Mouse (Mus musculus): ENCODE measurements around the gene Ms4a18. TPM values are rescaled to one million over a fixed set of nuclear protein-coding genes. Genes with fewer than 3 reads are reported as not detected.

Ms4a18 gene
- polyA plus RNA-seq, 1 experiment = not detected

DNA sequence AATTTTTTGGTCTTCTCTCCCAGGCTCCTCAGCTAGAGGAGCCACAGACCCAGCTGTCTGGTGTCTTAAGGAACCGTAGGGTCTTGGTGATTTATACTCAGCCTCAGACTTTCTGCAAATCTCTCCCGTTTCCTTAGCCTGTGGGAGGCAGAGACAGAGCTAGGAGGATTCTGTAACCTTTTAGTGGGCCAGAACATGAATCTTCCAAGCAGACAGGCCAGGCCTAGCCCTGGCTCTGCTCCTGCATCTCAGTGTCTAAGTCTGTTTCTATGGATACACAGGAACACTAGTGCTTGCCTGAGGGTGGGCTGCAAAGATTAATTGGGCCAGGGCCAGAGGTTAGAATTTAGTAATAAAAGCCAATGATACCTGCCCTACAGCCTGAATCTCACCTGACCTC is 44.6 kb downstream of the Ms4a18 start:
- no peaks in the 10 kb centered on the region for H3K36me3 ChIP-seq (ENCODE audit: control insufficient read depth, insufficient read depth, low read length, poor library complexity, severe bottlenecking)
- H3K9ac ChIP-seq (ENCODE audit: low read depth, poor library complexity, severe bottlenecking) = no peak overlapping the region
- H3K4me1 ChIP-seq (ENCODE audit: control insufficient read depth, insufficient read depth, low read length) = peaks cover 4% of the 10 kb centered on the region
- H3K4me3 ChIP-seq (ENCODE audit: low read depth, low read length) = no peak overlapping the region
- no peak for TF ChIP-seq POLR2A (IDR thresholded peaks at IDR 0.05; ENCODE audit: insufficient read depth, low read length)
- TF ChIP-seq EP300 (IDR thresholded peaks at IDR 0.05; ENCODE audit: insufficient read depth, low read depth, low read length) = no peak
- TF ChIP-seq CTCF (IDR thresholded peaks at IDR 0.05; ENCODE audit: low read depth, low read length) = no peak
- H3K27me3 ChIP-seq (ENCODE audit: control insufficient read depth, insufficient read depth, low read length, poor library complexity, severe bottlenecking) = no peaks in the 10 kb centered on the region
- peak overlapping the region; percentile 78 for H3K27ac ChIP-seq (ENCODE audit: insufficient read depth, low read length)
- peaks cover 5% of the 10 kb centered on the region for H3K9me3 ChIP-seq (replicated peaks; ENCODE audit: control insufficient read depth, insufficient read depth, low read length, poor library complexity, severe bottlenecking)

DNA sequence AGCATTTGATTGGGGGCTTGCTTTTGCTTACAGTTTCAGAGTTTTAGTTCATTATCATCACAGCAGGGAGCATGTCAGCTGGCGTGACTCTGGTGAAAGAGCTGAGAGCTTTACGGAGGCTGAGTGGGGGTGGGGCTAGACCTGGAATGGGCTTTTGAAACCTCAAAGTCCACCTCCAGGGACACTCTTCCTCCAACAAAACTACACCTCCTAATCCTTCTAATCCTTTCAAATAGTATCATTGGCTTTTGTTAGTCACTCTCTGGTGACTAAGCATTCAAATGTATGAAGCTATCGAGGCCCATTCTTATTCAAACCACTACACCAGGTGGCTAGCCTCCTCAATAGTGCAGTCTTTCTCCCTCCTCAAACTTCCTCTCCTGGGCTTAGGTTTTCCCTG is 45.2 kb downstream of the Ms4a18 start:
- peak overlapping the region; percentile 78 for H3K27ac ChIP-seq (ENCODE audit: insufficient read depth, low read length)
- peaks cover 4% of the 10 kb centered on the region for H3K4me1 ChIP-seq (ENCODE audit: control insufficient read depth, insufficient read depth, low read length)
- H3K27me3 ChIP-seq (ENCODE audit: control insufficient read depth, insufficient read depth, low read length, poor library complexity, severe bottlenecking) = no peaks in the 10 kb centered on the region
- H3K4me3 ChIP-seq (ENCODE audit: low read depth, low read length) = no peak overlapping the region
- H3K9me3 ChIP-seq (replicated peaks; ENCODE audit: control insufficient read depth, insufficient read depth, low read length, poor library complexity, severe bottlenecking) = peaks cover 5% of the 10 kb centered on the region
- H3K9ac ChIP-seq (ENCODE audit: low read depth, poor library complexity, severe bottlenecking) = no peak overlapping the region
- H3K36me3 ChIP-seq (ENCODE audit: control insufficient read depth, insufficient read depth, low read length, poor library complexity, severe bottlenecking) = no peaks in the 10 kb centered on the region
- TF ChIP-seq CTCF (IDR thresholded peaks at IDR 0.05; ENCODE audit: low read depth, low read length) (no peak), POLR2A (IDR thresholded peaks at IDR 0.05; ENCODE audit: insufficient read depth, low read length) (no peak), EP300 (IDR thresholded peaks at IDR 0.05; ENCODE audit: insufficient read depth, low read depth, low read length) (peak; percentile 96)

DNA sequence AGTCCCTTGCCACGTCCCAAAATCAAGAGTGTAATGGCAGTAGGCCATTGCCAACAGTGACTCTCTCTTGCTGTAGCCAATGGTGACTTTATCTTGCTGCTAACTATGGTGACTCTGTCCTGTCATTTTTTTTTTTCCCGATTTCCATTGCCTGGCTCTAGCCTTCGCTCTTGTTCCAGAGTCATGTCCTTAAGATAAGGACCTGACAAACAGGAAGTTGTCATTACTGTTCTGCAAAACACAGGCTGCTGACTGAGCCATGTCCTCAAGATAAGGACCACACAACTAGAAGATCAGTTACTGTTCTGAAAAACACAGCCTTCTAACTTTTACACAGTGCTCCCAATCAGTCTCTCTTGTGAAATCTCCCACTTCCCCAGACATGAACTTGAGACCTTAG is 47.4 kb downstream of the Ms4a18 start:
- Histone ChIP-seq H3K27ac (ENCODE audit: insufficient read depth, low read length) (no peak overlapping the region), H3K9ac (ENCODE audit: low read depth, poor library complexity, severe bottlenecking) (no peak overlapping the region), H3K4me3 (ENCODE audit: low read depth, low read length) (no peak overlapping the region), H3K27me3 (ENCODE audit: control insufficient read depth, insufficient read depth, low read length, poor library complexity, severe bottlenecking) (no peaks in the 10 kb centered on the region), H3K36me3 (ENCODE audit: control insufficient read depth, insufficient read depth, low read length, poor library complexity, severe bottlenecking) (no peaks in the 10 kb centered on the region), H3K9me3 (replicated peaks; ENCODE audit: control insufficient read depth, insufficient read depth, low read length, poor library complexity, severe bottlenecking) (peaks cover 5% of the 10 kb centered on the region), H3K4me1 (ENCODE audit: control insufficient read depth, insufficient read depth, low read length) (peaks cover 4% of the 10 kb centered on the region)
- TF ChIP-seq CTCF (IDR thresholded peaks at IDR 0.05; ENCODE audit: low read depth, low read length) = no peak
- TF ChIP-seq EP300 (IDR thresholded peaks at IDR 0.05; ENCODE audit: insufficient read depth, low read depth, low read length) = no peak
- TF ChIP-seq POLR2A (IDR thresholded peaks at IDR 0.05; ENCODE audit: insufficient read depth, low read length) = no peak

DNA sequence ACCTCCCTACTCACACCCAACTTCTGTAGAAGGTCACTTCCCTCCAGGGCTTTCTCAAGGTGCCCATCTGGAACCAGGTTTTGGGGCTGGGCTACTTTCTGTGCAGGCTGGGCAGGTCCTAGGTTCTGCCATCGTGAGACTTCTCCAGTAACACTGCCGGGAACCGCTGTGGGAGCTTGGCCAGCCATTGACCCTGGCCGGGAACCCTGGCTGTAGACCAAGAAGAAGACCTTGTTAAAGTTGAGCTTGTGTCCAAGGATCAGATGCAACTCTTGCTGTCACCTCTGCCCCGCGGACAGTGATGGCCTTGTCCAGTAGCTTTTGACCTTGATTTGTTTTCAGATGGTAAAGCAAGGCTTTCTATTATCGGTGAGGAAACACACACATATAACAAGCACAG is 49.3 kb downstream of the Ms4a18 start:
- peaks cover 1% of the 10 kb centered on the region for H3K4me1 ChIP-seq (ENCODE audit: control insufficient read depth, insufficient read depth, low read length)
- H3K4me3 ChIP-seq (ENCODE audit: low read depth, low read length) = no peak overlapping the region
- H3K9ac ChIP-seq (ENCODE audit: low read depth, poor library complexity, severe bottlenecking) = no peak overlapping the region
- no peaks in the 10 kb centered on the region for H3K36me3 ChIP-seq (ENCODE audit: control insufficient read depth, insufficient read depth, low read length, poor library complexity, severe bottlenecking)
- no peaks in the 10 kb centered on the region for H3K27me3 ChIP-seq (ENCODE audit: control insufficient read depth, insufficient read depth, low read length, poor library complexity, severe bottlenecking)
- no peak overlapping the region for H3K27ac ChIP-seq (ENCODE audit: insufficient read depth, low read length)
- H3K9me3 ChIP-seq (replicated peaks; ENCODE audit: control insufficient read depth, insufficient read depth, low read length, poor library complexity, severe bottlenecking) = peaks cover 5% of the 10 kb centered on the region
- TF ChIP-seq EP300 (IDR thresholded peaks at IDR 0.05; ENCODE audit: insufficient read depth, low read depth, low read length) (no peak), CTCF (IDR thresholded peaks at IDR 0.05; ENCODE audit: low read depth, low read length) (no peak), POLR2A (IDR thresholded peaks at IDR 0.05; ENCODE audit: insufficient read depth, low read length) (no peak)

DNA sequence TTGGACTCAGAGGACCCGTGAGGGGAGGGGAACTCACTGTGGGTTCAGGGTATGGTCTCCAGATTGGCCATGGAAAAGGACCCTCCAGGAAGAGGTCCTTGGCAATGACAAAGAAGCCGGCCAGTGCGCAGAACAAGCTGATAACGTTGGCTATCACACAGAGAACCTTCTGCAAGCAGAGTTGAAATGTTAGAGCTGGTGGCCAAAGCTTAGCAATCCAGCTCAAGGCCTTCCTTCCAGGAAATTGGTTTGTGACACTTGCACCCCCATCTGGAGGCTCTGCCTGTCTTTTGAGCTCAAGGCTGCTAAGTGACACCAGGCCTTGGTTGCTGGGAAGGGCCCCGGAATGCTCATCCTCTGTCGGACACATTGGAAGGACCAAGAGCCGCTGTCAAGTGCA is 52.1 kb downstream of the Ms4a18 start:
- Histone ChIP-seq H3K9ac (ENCODE audit: low read depth, poor library complexity, severe bottlenecking) (no peak overlapping the region), H3K27ac (ENCODE audit: insufficient read depth, low read length) (no peak overlapping the region), H3K4me3 (ENCODE audit: low read depth, low read length) (no peak overlapping the region), H3K36me3 (ENCODE audit: control insufficient read depth, insufficient read depth, low read length, poor library complexity, severe bottlenecking) (no peaks in the 10 kb centered on the region), H3K27me3 (ENCODE audit: control insufficient read depth, insufficient read depth, low read length, poor library complexity, severe bottlenecking) (no peaks in the 10 kb centered on the region), H3K9me3 (replicated peaks; ENCODE audit: control insufficient read depth, insufficient read depth, low read length, poor library complexity, severe bottlenecking) (no peaks in the 10 kb centered on the region; the same call in 1 of the 2 replicates), H3K4me1 (ENCODE audit: control insufficient read depth, insufficient read depth, low read length) (no peaks in the 10 kb centered on the region)
- TF ChIP-seq CTCF (IDR thresholded peaks at IDR 0.05; ENCODE audit: low read depth, low read length) = no peak
- TF ChIP-seq EP300 (IDR thresholded peaks at IDR 0.05; ENCODE audit: insufficient read depth, low read depth, low read length) = no peak
- no peak for TF ChIP-seq POLR2A (IDR thresholded peaks at IDR 0.05; ENCODE audit: insufficient read depth, low read length)

- TF ChIP-seq POLR2A (IDR thresholded peaks at IDR 0.05; ENCODE audit: insufficient read depth, low read length) (no peak), EP300 (IDR thresholded peaks at IDR 0.05; ENCODE audit: insufficient read depth, low read depth, low read length) (no peak), CTCF (IDR thresholded peaks at IDR 0.05; ENCODE audit: low read depth, low read length) (no peak)
- H3K4me3 ChIP-seq (ENCODE audit: low read depth, low read length) = no peak overlapping the region
- no peaks in the 10 kb centered on the region for H3K36me3 ChIP-seq (ENCODE audit: control insufficient read depth, insufficient read depth, low read length, poor library complexity, severe bottlenecking)
- no peak overlapping the region for H3K9ac ChIP-seq (ENCODE audit: low read depth, poor library complexity, severe bottlenecking)
- H3K27ac ChIP-seq (ENCODE audit: insufficient read depth, low read length) = no peak overlapping the region
- no peaks in the 10 kb centered on the region for H3K4me1 ChIP-seq (ENCODE audit: control insufficient read depth, insufficient read depth, low read length)
- H3K27me3 ChIP-seq (ENCODE audit: control insufficient read depth, insufficient read depth, low read length, poor library complexity, severe bottlenecking) = no peaks in the 10 kb centered on the region
- no peaks in the 10 kb centered on the region for H3K9me3 ChIP-seq (replicated peaks; ENCODE audit: control insufficient read depth, insufficient read depth, low read length, poor library complexity, severe bottlenecking)
These were observed 57.9 kb downstream of the Ms4a18 start for GRCm38 (mm10) chr19:10959978-10960346.
